Mouse (Mus musculus) gastrocnemius, postnatal 25 days (tissue): ENCODE measurements around the gene Kirrel3. TPM values are rescaled to one million over a fixed set of nuclear protein-coding genes. Genes with fewer than 3 reads are reported as not detected.

ENCODE experiments used
- DNase-seq: peaks from one replicate; pipeline ENCODE4 v3.0.0; 2022
- total RNA-seq, 2 experiments: library from RNA; stranded (reverse); gene quantifications; 1 replicate in 1 of 2; 2 replicates in 1 of 2; pipeline ENCODE4 v1.2.3; 2021

Kirrel3 gene
- total RNA-seq, 2 experiments from 2014 or later: 0.59 to 1.1 TPM

GRCm38 (mm10) chr9:34825402-34826008 lies 339.8 kb downstream of the Kirrel3 start:
- DNase-seq: no peak

DNA sequence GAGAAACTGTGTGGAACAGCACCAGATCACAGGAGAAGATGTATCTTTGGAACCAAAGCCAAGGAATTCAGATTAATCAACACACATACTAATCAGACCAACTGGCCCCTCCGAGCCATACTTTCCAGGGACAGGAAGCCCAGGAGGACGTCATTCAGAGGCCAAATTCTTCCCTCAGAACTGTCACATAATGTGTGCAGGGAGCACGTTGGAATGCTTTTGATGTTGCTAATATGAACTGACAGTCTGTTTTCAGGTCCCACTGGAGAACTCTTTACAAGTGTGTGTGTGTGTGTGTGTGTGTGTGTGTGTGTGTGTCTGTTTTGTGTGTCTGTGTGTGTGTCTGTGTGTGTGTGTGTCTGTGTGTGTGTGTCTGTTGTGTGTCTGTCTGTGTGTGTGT lies 345.0 kb downstream of the Kirrel3 start:
- DNase-seq: no peak

DNA sequence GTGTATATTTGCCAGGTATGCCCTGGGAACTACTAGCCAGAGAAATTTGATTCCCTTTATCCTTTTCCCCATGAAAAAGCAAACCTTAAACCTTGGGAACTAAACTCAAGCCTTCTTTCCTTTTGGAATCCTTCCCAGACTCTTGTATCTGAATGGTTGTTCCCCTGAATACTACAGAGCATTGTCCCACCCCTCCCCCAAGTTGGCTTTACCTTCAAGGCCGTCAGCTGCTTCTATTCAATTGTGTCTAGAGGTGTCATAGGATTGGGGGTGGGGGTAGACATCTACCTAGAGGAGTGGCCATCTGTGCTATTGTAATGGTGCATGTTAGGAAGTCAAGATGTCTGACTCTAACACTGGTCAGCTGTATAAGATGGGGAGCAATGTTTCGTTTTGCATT lies 351.1 kb downstream of the Kirrel3 start:
- no peak for DNase-seq

GRCm38 (mm10) chr9:34837700-34838462 lies 352.2 kb downstream of the Kirrel3 start:
- no peak for DNase-seq

- no peak for DNase-seq
These were observed 357.7 kb downstream of the Kirrel3 start for GRCm38 (mm10) chr9:34843275-34843965.

GRCm38 (mm10) chr9:34846440-34846839 lies 360.7 kb downstream of the Kirrel3 start:
- no peak for DNase-seq

GRCm38 (mm10) chr9:34847664-34848063 lies 362.0 kb downstream of the Kirrel3 start:
- no peak for DNase-seq

DNA sequence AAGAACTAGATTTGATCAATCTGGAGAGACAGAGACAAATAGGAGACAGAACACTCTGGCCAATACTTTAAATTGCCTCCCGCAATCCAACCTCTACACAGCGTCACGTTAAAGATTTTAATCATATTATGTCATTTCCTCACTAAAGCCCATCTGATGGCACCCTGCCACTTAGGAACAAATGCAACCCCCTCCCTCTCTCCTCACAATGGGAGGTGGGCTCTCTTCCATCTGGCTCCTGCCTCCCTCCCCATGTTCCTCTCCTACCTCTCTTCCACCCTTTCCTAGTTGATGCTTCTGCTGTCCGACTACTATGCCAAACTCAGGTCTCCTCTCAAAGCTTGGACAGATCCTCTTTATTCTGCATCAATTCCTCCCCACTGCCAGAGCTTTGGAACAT lies 365.4 kb downstream of the Kirrel3 start:
- no peak for DNase-seq

GRCm38 (mm10) chr9:34857575-34857974 lies 371.9 kb downstream of the Kirrel3 start:
- DNase-seq: no peak

- no peak for DNase-seq
These were observed 372.4 kb downstream of the Kirrel3 start for GRCm38 (mm10) chr9:34858071-34858470.

DNA sequence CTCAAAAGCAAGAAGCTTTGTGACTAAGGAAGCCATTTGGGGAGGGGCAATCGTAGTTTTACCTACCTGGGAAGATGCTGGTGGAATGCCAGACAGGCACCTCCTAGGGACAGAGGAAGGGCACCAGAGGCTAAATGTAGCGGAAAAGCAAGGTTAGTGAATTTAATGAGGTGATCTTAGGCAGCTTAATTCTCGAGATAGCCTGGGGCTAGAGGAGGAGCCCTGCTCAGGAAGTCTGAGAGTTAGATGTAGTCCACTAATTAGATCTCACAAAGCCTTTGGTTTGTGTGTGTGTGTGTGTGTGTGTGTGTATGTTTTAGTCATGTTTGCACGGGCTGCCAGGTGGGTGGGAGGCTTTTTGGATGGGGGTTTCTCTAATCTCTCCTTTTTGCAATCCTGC lies 375.2 kb downstream of the Kirrel3 start:
- DNase-seq: no peak

DNA sequence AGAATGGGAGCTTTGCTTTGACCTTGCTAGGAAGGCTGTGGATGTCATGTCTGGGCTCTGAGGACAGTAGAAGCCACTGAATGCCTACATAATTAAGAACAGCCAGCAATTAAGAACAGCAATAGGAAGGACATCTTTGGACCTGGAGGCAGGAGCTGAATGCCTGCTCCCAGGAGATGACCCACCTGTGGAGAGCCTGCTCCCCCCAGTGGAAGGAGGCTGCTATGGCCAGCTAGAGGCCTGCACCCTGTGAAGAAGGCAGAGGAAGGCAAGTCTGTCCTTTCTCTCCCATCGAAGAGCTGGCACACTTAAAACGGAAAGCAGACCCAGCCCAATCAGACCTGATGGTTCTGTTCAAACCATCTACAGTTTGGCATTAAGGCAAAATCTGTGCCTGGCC lies 376.1 kb downstream of the Kirrel3 start:
- DNase-seq: no peak

DNA sequence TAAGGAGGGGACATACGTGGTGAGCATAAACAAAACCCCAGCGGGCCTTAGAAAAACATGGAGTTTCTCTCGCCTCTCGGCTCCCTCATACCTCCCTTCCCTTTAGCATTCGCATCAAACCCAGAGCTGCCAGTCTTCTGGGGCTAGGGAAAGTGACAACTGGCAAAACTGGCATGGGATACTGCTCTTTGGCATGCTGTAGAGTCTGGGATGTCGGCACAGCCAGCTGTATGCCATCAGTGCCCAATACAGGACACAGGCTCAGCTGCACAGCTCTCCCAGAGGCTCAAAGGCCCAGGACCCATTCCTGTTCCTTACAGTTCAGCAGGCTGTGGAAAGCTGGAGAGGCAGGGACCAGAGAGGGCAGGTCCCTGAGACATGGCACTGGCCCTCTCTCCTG lies 379.9 kb downstream of the Kirrel3 start:
- no peak for DNase-seq

- no peak for DNase-seq
These were observed 385.7 kb downstream of the Kirrel3 start for GRCm38 (mm10) chr9:34871316-34871966.

DNA sequence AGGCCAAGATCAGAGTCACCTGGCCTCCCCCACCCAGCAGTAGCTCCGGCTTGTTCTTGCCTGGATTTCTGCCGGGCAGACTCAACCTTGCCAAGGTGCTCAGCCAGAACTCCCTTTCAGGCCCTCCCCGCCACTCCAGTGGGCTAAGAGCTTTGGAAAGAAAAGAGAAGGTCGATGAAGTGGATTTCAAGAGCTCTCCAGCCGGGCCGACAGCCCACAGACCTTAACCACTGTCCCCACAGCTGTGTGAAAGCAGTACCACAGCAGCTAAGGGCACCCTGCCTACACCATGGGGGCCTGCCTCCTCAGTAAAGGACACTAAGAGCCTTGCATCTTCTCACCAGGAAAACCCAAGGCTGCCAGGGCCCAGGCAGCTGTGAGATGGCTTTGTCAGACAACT lies 389.5 kb downstream of the Kirrel3 start:
- DNase-seq: no peak

GRCm38 (mm10) chr9:34877186-34877585 lies 391.5 kb downstream of the Kirrel3 start:
- DNase-seq: no peak

DNA sequence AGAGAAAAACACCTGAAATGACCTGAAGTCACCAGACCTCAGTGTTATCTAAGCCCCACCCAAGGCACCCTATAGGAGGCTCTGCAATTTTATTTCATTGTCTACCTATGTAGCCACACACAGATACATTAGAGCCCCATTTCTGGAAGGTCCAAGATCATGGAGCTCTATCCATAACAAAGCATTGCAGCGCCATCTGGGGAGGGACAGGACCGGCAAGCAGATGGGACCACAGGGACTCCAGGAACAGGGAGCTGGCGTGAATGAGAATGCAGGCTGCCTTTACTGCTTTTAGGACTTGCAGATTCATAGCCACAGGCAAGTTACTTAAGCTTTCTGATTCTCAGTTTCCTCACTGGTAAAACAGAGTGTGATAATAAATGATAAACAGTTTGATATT lies 392.1 kb downstream of the Kirrel3 start:
- no peak for DNase-seq

- DNase-seq: no peak
These were observed 396.1 kb downstream of the Kirrel3 start for GRCm38 (mm10) chr9:34881750-34882149.

- no peak for DNase-seq
These were observed 396.5 kb downstream of the Kirrel3 start for GRCm38 (mm10) chr9:34882211-34882610.

- DNase-seq: no peak
These were observed 397.4 kb downstream of the Kirrel3 start for GRCm38 (mm10) chr9:34883122-34883521.

DNA sequence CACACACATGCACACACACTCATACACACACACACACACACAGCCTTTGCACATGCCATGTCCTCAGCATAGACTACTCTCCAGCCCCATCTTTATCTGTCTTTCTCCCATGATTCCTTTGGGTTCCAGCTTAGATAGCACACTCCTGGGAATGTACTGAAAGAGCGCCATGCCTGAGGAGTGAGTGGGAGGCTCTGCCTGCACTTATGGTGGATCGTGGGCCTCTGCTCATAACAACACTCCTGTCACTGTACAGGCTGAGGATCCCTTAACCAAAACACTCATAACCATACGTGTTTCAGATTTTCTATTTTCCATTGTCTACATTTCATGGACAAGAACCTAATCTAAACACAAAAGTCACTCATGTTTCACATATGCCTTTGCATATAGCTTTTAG lies 398.6 kb downstream of the Kirrel3 start:
- no peak for DNase-seq

- DNase-seq: no peak
These were observed 399.2 kb downstream of the Kirrel3 start for GRCm38 (mm10) chr9:34884942-34885341.

DNA sequence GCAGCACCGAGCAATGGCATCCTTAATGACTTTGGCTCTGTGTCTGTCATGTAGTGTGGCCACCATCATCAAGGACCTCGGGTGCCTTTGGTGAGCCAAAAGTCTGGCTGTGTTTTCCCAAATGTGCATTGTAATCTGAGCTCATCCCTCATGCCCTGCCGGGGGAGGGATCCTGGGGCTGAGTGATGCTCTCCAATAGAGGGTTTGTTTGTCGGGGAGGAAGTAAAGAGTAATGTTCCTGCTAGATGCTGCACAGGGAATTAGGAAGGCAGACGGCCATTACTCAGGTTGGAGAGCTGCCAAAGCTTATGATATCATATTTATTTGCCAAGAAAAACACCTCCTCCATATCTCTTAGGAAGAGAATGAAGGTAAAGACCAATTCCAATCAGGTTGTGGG lies 401.1 kb downstream of the Kirrel3 start:
- no peak for DNase-seq
